Comparison of ENCODE assay signal across 8 mouse cellular contexts in the genomic region with DNA sequence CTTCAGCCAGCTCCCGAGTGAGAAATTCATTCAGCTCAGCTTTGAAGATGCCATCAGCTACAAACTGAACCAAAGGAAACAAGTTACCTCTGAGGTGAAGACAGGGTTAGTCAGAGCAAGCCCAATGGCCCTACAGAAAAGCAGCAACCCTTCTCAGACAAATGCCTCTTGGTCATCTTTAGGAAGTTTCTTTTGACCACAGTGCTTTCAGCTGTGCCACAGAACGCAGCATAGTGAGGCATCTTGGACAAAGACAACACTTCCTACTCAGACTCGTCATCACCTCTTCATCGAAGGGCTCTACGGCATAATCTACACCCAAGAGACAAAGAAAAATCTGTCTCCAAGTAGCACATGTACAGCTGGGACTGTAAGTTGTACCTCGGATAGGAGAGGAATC. TPM values are rescaled to one million over a fixed set of nuclear protein-coding genes. Genes with fewer than 3 reads are reported as not detected.
DNase-seq lines count a peak whose midpoint lies in the region; ATAC-seq and TF ChIP-seq lines count a peak whose summit lies in the region.

No protein-coding gene starts in this region.

- no peak for TF ChIP-seq POLR2A in liver, adult 2 months (IDR thresholded peaks at IDR 0.05; ENCODE audit: extremely low read depth, insufficient read depth, low read length)

- H3K36me3 ChIP-seq in liver, adult 2 months (ENCODE audit: control insufficient read depth, insufficient read depth, low read length): peaks cover 44% of the 10 kb centered on the region
- H3K36me3 ChIP-seq in embryonic facial prominence, embryonic 13.5 days: peaks cover 49% of the 10 kb centered on the region
- peaks cover 16% of the 10 kb centered on the region for H3K36me3 ChIP-seq in intestine, embryonic 16.5 days (ENCODE audit: control insufficient read depth, insufficient read depth, low read length)
- H3K36me3 ChIP-seq in neural tube, embryonic 12.5 days: peaks cover 46% of the 10 kb centered on the region

- WGBS in liver, adult 2 months: under 1% methylated on average over 6 of the region's 6 CpGs
- whole genome bisulfite sequencing in embryonic facial prominence, embryonic 13.5 days: 2% methylated on average over 6 of the region's 6 CpGs
- WGBS in intestine, embryonic 16.5 days: 1% methylated on average over 6 of the region's 6 CpGs
- 7% methylated on average over 6 of the region's 6 CpGs for WGBS in neural tube, embryonic 12.5 days

- no peak for ATAC-seq in embryonic facial prominence, embryonic 13.5 days (ENCODE audit: insufficient number of reproducible peaks, insufficient read depth, low FRiP score, low TSS enrichment, low read depth)
- no peak for ATAC-seq in intestine, embryonic 16.5 days
- no peak for ATAC-seq in neural tube, embryonic 12.5 days (ENCODE audit: low FRiP score, low read depth)

- H3K4me1 ChIP-seq in liver, adult 2 months (ENCODE audit: control insufficient read depth, insufficient read depth, low read length): peaks cover 16% of the 10 kb centered on the region
- H3K4me1 ChIP-seq in embryonic facial prominence, embryonic 13.5 days: peaks cover 32% of the 10 kb centered on the region
- H3K4me1 ChIP-seq in intestine, embryonic 16.5 days (ENCODE audit: control insufficient read depth, insufficient read depth, low read length): peaks cover 22% of the 10 kb centered on the region
- H3K4me1 ChIP-seq in neural tube, embryonic 12.5 days: peaks cover 35% of the 10 kb centered on the region

- DNase-seq in liver, adult 2 months (ENCODE audit: extremely low read depth, low read depth, low spot score): no peak
- DNase-seq in liver: no peak
- no peak for DNase-seq in layer of hippocampus, postnatal 25 days (ENCODE audit: extremely low spot score in 1 of 2, low spot score in 1 of 2)
- no peak for DNase-seq in cerebellum, adult 9-11 months
- DNase-seq in thymus, postnatal 14 days: no peak

- peaks cover 15% of the 10 kb centered on the region; the same call in 1 of the 2 replicates for H3K79me2 ChIP-seq in liver, adult 2 months (ENCODE audit: control insufficient read depth, insufficient read depth, low read length)

- no peaks in the 10 kb centered on the region for H3K27me3 ChIP-seq in liver, adult 2 months (ENCODE audit: control insufficient read depth, insufficient read depth, low read length)
- H3K27me3 ChIP-seq in embryonic facial prominence, embryonic 13.5 days: peaks cover 8% of the 10 kb centered on the region; the same call in 1 of the 2 replicates
- no peaks in the 10 kb centered on the region for H3K27me3 ChIP-seq in intestine, embryonic 16.5 days (replicated peaks; ENCODE audit: control insufficient read depth, insufficient read depth, low read length)
- peaks cover 7% of the 10 kb centered on the region; the same call in 1 of the 2 replicates for H3K27me3 ChIP-seq in neural tube, embryonic 12.5 days (replicated peaks)

- peak overlapping the region; percentile 93 for H3K4me2 ChIP-seq in embryonic facial prominence, embryonic 13.5 days
- peak overlapping the region; percentile 89 for H3K4me2 ChIP-seq in intestine, embryonic 16.5 days (ENCODE audit: low read depth, low read length)
- H3K4me2 ChIP-seq in neural tube, embryonic 12.5 days (replicated peaks): peak overlapping the region; percentile 91

- no peaks in the 10 kb centered on the region for H3K9me3 ChIP-seq in embryonic facial prominence, embryonic 13.5 days
- no peaks in the 10 kb centered on the region for H3K9me3 ChIP-seq in intestine, embryonic 16.5 days (ENCODE audit: control insufficient read depth, low read length)
- H3K9me3 ChIP-seq in neural tube, embryonic 12.5 days: no peaks in the 10 kb centered on the region

- peak overlapping the region; percentile 86 for H3K9ac ChIP-seq in liver, adult 2 months (ENCODE audit: low read depth, low read length)
- peak overlapping the region; percentile 99 for H3K9ac ChIP-seq in embryonic facial prominence, embryonic 13.5 days
- H3K9ac ChIP-seq in intestine, embryonic 16.5 days (ENCODE audit: low read depth, low read length): peak overlapping the region; percentile 88
- peak overlapping the region; percentile 94 for H3K9ac ChIP-seq in neural tube, embryonic 12.5 days

- TF ChIP-seq CTCF in liver, adult 2 months (IDR thresholded peaks at IDR 0.05; ENCODE audit: low read depth, low read length): no peak

- H3K27ac ChIP-seq in liver, adult 2 months (replicated peaks; ENCODE audit: insufficient read depth, low read depth, low read length): peak overlapping the region; percentile 22; the same call in 1 of the 2 replicates
- peak overlapping the region; percentile 89; the same call in 1 of the 2 replicates for H3K27ac ChIP-seq in embryonic facial prominence, embryonic 13.5 days
- peak overlapping the region; percentile 79 for H3K27ac ChIP-seq in intestine, embryonic 16.5 days (ENCODE audit: low read length)
- no peak overlapping the region for H3K27ac ChIP-seq in neural tube, embryonic 12.5 days

- peak overlapping the region; percentile 58 for H3K4me3 ChIP-seq in liver, adult 2 months (ENCODE audit: insufficient read depth, low read depth, low read length)
- H3K4me3 ChIP-seq in embryonic facial prominence, embryonic 13.5 days: peak overlapping the region; percentile 93
- peak overlapping the region; percentile 70 for H3K4me3 ChIP-seq in intestine, embryonic 16.5 days (ENCODE audit: low read length)
- peak overlapping the region; percentile 74 for H3K4me3 ChIP-seq in neural tube, embryonic 12.5 days

RNA-seq across cellular contexts. Expression of a gene that starts 0.9 kb away (rescaled TPM):
- total RNA-seq in liver, adult 2 months (2014; rRNA removed): 462 and 473 TPM in 2 replicates
- polyA plus RNA-seq in liver, adult 2 months (2012; rRNA removed): 147 and 154 TPM in 2 replicates
- polyA plus RNA-seq in embryonic facial prominence, embryonic 13.5 days (2015; fragmentation: Nextera tagmentation; extraction: Ambion mirVana): 814 and 862 TPM in 2 replicates
- 775 and 816 TPM in 2 replicates for polyA plus RNA-seq in intestine, embryonic 16.5 days (2015; fragmentation: Nextera tagmentation; extraction: Ambion mirVana)
- 536 and 541 TPM in 2 replicates for polyA plus RNA-seq in neural tube, embryonic 12.5 days (2016; fragmentation: Nextera tagmentation; extraction: Ambion mirVana)
- 100 to 1,000 TPM; 250 to 278 TPM for total RNA-seq in layer of hippocampus, postnatal 25 days (2021)

RNA-seq across cellular contexts. Expression of a gene that starts 16.8 kb away (rescaled TPM):
- 0.13 TPM in 1 of 2 replicates, not detected in the other for total RNA-seq in liver, adult 2 months (2014; rRNA removed)
- polyA plus RNA-seq in liver, adult 2 months (2012; rRNA removed): 0.11 TPM in 1 of 2 replicates, not detected in the other
- 0.61 and 0.84 TPM in 2 replicates for polyA plus RNA-seq in embryonic facial prominence, embryonic 13.5 days (2015; fragmentation: Nextera tagmentation; extraction: Ambion mirVana)
- 0.15 and 0.17 TPM in 2 replicates for polyA plus RNA-seq in intestine, embryonic 16.5 days (2015; fragmentation: Nextera tagmentation; extraction: Ambion mirVana)
- 41.1 and 46.9 TPM in 2 replicates for polyA plus RNA-seq in neural tube, embryonic 12.5 days (2016; fragmentation: Nextera tagmentation; extraction: Ambion mirVana)
- 1 to 10 TPM; 2.2 to 3.5 TPM for total RNA-seq in layer of hippocampus, postnatal 25 days (2021)

RNA-seq across cellular contexts. Expression of a gene that starts 52.6 kb away (rescaled TPM):
- total RNA-seq in liver, adult 2 months (2014; rRNA removed): 6.5 and 9.5 TPM in 2 replicates
- polyA plus RNA-seq in liver, adult 2 months (2012; rRNA removed): 5.3 and 6.2 TPM in 2 replicates
- polyA plus RNA-seq in embryonic facial prominence, embryonic 13.5 days (2015; fragmentation: Nextera tagmentation; extraction: Ambion mirVana): 6.3 and 9.7 TPM in 2 replicates
- 7.7 and 9.2 TPM in 2 replicates for polyA plus RNA-seq in intestine, embryonic 16.5 days (2015; fragmentation: Nextera tagmentation; extraction: Ambion mirVana)
- polyA plus RNA-seq in neural tube, embryonic 12.5 days (2016; fragmentation: Nextera tagmentation; extraction: Ambion mirVana): 16.3 and 18.4 TPM in 2 replicates
- 100 to 1,000 TPM; 135 to 152 TPM for total RNA-seq in layer of hippocampus, postnatal 25 days (2021)

Comparison
In these comparisons a context has a peak if more than half of its experiments do, and no peak if none do; other contexts are left out.
1. RNA of a gene that starts 16.8 kb away (polyA plus RNA-seq): 41.1 to 46.9 TPM in neural tube, embryonic 12.5 days; 0.61 to 0.84 TPM in embryonic facial prominence, embryonic 13.5 days, 0.15 to 0.17 TPM in intestine, embryonic 16.5 days and 0.11 TPM in liver, adult 2 months; every median in the first group is over 10 times any median in the second.
2. Peak in every context shown above with its lines, with median percentiles within 50 percentile points of each other: H3K4me3 ChIP-seq, H3K9ac ChIP-seq and H3K4me2 ChIP-seq.